Mouse (Mus musculus): ENCODE measurements around the gene Efcab12.
"Not testable (repeated sequence)": the region's sequence is repeated elsewhere in the genome, so short reads cannot be mapped to it uniquely, and the experiment has no call there.

Gene Efcab12

DNA sequence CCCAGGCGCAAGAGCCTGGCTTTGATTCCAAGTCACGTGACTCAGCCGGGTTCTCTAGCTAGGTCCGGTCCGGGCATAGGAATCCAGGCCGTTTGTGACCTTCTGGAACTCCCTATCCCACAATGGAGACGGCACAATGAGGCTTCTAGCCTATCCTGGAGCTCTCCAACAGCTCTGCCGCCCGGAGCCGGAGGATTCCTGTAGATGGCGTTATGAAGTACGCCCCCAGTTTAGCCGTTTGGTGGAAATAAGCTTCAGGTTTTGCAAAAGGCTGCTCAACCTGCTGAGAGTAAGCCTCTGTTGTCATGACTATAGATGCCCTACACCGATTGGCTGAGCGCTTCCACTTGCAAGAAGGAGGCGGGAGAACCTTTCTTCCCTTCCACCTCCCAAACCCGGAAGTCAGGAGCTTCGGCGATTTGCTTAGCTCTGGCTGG lies at the start of gene Efcab12:
Gene Efcab12, minus strand, starts transcription at position 252 of the 437 bp plus-strand sequence.
- no peak for DNase-seq (ENCODE audit: low spot score)

DNA sequence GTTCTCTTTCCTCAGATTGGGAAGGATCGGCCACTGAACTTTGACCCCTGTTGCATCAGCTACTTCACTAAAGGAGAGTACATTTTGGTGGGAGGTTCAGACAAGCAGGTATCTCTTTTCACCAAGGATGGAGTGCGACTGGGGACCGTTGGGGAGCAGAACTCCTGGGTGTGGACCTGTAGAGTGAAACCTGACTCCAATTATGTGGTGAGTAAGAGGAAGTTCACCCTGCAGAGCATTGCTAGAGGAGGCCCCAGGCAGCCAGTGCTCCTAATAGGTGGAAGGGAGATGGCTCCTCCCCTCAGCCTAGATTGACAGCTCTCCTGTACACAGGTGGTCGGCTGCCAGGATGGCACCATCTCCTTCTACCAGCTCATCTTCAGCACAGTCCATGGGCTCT lies 48.7 kb upstream of the Efcab12 start:
- no peak for DNase-seq (ENCODE audit: low spot score)

DNA sequence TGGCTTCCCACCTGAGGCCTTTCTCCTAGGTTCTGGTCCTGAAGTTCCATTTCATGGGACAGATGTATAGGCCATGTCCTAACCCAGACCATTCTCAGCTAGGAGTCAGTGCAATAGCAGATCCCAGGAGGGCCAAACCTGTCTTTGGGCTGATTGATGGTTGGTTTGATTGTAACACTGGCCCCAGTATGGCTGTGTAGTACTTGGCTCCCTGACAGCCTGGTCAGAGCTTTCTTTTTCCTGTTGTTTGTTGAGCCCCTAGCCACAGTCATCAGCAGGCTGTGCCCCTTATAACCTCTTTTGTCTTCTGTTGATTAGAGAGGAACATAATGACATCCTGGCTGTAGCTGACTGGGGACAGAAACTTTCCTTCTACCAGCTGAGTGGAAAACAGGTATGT lies 45.8 kb upstream of the Efcab12 start:
- no peak for DNase-seq (ENCODE audit: low spot score)

DNA sequence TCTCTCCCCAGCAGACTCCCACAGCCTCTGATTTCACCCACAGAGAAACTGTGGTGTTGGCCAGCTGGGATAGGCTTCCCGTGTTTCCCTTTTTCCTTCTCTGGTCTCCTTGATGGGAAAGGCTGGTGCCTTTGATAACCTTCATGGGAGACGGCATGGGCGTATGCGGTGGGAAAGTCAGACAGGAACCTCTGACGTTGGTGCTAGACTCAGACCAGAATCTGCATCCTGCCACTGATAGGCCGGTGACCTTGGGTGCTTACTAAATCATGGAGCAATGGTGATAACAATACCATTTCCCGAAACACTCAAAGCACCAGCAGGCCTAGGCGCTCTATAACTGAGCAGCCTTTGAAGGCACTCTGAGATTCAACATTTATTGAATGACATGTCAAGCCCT lies 42.5 kb upstream of the Efcab12 start:
- DNase-seq (ENCODE audit: low spot score): no peak

- DNase-seq (ENCODE audit: low spot score): no peak
Measured at GRCm38 (mm10) chr6:115879736-115880135, 41.5 kb upstream of the Efcab12 start.

DNA sequence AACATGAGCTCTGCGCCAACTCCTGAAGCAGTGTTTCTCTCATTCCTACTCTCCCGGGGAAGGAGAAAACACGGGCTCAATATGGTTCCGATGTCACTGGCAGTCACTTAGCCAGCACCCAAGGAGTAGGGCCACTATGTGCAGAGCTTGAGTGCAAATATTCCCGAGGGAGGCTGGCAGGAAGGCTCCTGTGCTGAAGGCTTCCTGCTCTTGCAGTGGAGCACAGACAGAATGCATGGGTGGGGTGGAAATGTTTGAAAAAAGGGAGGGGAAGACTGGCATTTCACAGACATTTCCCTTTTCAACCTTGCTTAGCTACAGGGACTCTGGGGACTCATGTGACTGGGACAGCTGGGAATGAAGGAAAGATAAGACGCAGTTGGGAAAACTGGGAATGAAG lies 40.5 kb upstream of the Efcab12 start:
- no peak for DNase-seq (ENCODE audit: low spot score)

- no peak for DNase-seq (ENCODE audit: low spot score)
Measured at GRCm38 (mm10) chr6:115877239-115877638, 39.0 kb upstream of the Efcab12 start.

GRCm38 (mm10) chr6:115871318-115871717 lies 33.1 kb upstream of the Efcab12 start:
- DNase-seq (ENCODE audit: low spot score): not testable (repeated sequence)

- DNase-seq (ENCODE audit: low spot score): not testable (repeated sequence)
Measured at GRCm38 (mm10) chr6:115867157-115867556, 28.9 kb upstream of the Efcab12 start.

GRCm38 (mm10) chr6:115865246-115865645 lies 27.0 kb upstream of the Efcab12 start:
- no peak for DNase-seq (ENCODE audit: low spot score)

GRCm38 (mm10) chr6:115863340-115863841 lies 25.2 kb upstream of the Efcab12 start:
- DNase-seq (ENCODE audit: low spot score): no peak

GRCm38 (mm10) chr6:115860027-115860556 lies 21.9 kb upstream of the Efcab12 start:
- DNase-seq (ENCODE audit: low spot score): no peak

GRCm38 (mm10) chr6:115859258-115859657 lies 21.0 kb upstream of the Efcab12 start:
- no peak for DNase-seq (ENCODE audit: low spot score)

GRCm38 (mm10) chr6:115856361-115856745 lies 18.1 kb upstream of the Efcab12 start:
- DNase-seq (ENCODE audit: low spot score): no peak

DNA sequence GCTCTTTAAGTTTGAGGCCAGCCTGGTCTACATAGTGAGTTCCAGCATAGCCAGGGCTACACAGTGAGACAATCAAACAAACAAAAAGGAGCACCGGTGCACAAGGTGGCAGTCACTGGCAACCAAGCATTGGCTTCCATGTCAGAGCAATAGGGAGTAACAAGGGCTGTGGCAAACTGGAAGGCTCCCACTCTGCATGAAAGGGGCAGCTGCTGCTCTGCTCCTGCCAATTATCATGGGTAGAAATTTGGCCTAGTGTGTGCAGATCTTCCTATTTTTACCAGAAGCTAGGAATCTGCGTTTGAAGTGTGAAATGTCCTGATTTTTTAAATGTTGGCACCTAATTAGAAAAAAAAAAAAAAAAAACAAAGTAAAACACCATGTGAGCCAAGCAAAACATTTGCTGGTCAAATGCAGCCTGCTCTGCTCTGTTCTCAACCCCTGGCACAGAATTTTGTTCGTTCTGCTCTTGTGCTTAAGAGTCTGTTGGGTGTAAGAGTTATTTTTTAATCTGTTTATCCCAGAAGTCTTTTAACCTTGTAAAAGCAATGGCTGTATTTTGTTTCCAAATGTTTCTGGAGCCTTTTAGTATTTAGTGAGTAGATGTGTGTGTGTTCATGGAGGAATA lies 17.6 kb upstream of the Efcab12 start:
- no peak for DNase-seq (ENCODE audit: low spot score)

- no peak for DNase-seq (ENCODE audit: low spot score)
Measured at GRCm38 (mm10) chr6:115854432-115854831, 16.2 kb upstream of the Efcab12 start.

DNA sequence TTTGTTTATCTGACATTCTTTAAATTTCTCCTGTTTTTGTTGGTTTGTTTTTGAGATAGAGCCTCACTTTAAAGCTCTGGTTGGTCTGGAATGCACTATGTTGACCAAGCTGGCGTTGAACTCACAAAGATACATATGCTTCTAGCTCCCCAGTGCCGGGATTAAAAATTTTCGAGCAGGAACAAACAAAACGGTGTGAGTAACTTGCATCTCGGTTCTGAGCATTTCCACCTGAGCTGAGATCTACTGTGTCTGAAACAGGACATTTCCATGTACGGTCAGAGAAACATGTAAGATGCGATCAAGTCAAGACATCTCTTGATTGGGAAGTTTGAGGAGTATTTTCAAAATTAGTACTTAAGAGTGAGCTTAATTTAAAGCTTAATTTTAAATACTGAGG lies 15.8 kb upstream of the Efcab12 start:
- no peak for DNase-seq (ENCODE audit: low spot score)

GRCm38 (mm10) chr6:115853091-115853813 lies 15.0 kb upstream of the Efcab12 start, which contains the start of the genes Mbd4 and Ift122:
Mbd4 (minus strand) TSS chr6:115853371.
Ift122 (plus strand) TSS chr6:115853470.
- DNase-seq (ENCODE audit: low spot score): peak; percentile 93

DNA sequence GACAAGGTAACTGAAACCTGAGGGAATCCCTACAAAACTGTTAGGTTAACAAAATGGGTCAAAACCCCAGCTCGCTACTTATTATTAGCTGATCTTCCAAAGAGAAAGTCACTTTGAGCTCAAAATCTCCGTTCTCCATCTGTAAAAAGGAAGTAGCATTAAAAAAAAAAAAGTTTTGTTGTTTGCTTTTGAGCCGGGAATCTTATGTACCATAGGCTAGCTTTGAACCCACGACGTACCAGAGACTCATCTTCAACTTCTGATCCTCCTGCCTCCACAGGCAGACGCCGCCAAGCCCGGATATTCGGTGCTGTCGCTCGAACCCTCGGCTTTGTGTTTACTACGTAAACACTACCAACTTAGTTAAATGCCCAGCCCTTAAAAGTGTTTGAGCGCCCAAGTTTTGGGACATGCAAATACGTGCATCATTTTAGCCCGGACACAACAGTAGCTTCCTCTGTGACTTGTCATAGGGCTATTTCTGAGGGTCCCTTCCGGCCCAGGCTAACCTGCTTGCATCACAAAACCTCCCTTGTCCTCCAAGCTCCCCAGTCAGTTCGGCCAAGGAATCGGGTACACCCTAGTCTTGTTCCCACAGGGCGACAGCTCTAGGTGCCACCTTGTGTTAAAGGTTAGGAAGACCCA lies 14.4 kb upstream of the Efcab12 start:
- no peak for DNase-seq (ENCODE audit: low spot score)

DNA sequence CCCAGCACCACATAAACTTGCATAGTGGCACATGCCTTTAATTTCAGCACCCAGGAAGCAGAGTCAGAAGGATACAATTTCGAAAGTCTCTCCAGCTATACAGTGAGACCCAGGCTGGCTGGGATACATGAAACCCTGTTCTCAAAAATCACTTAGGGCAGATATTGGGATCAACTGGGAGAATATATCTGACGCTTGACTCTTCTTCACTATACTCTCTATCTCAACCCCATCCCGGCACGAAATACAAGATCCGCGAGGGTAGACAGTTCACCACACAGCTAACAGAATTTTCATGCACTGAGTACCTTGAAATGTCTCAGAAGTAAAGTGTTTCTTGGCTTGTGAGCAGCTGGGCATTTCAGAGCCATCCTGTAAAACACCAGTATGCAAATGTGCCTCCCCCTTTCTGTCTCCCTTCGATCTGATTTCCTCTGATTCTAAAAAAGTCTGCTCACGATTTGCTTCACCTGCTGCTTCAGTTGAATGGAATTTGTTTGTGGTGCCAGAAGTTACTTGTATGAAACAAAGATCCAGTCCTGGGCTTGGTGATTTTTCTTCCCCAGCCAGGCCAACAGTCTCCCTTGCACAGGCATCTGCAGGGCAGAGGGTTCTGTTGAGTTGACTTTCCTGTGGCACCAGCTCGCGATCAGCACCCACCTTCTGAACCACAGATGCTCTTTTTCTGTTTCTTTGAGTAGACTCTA lies 10.5 kb upstream of the Efcab12 start:
- no peak for DNase-seq (ENCODE audit: low spot score)

GRCm38 (mm10) chr6:115846640-115847411 lies 8.6 kb upstream of the Efcab12 start:
- DNase-seq (ENCODE audit: low spot score): no peak

All from urinary bladder, postnatal 10 days (tissue).